Mouse (Mus musculus): ENCODE measurements around the gene Efcab6. TPM values are rescaled to one million over a fixed set of nuclear protein-coding genes. Genes with fewer than 3 reads are reported as not detected.

The Efcab6 gene
- polyA plus RNA-seq, 1 experiment, result 0.34 TPM

DNA sequence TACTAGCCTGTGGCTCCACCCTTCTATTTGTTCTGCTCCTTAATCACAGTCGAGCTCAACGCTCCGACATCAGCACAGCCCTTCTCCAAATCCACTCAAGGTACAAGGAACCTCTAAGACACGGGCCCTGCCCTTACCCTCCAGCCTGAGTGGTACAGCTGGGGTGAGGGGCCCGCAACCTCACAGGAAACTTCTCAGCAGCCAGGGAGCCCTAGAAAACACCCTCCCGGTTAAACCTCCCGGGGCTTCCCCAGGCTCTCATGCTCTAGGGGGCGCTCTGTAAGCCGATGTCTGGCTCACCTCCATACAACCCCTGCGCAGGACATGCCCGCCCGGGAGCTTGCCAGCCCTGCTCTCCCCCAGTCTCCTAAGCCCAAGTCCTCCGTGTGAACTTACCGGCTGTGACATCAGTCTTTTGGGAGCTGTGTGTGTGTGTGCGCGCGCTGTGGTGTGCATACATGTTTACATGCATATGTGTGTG is 9.6 kb upstream of the Efcab6 start:
- Histone ChIP-seq H3K4me1 (ENCODE audit: control insufficient read depth, insufficient read depth, low read length) (no peaks in the 10 kb centered on the region), H3K4me3 (ENCODE audit: insufficient read depth, low read depth, low read length) (no peak overlapping the region), H3K36me3 (ENCODE audit: control insufficient read depth, insufficient read depth, low read length) (no peaks in the 10 kb centered on the region), H3K27me3 (replicated peaks; ENCODE audit: control insufficient read depth, insufficient read depth, low read length) (no peaks in the 10 kb centered on the region), H3K27ac (ENCODE audit: insufficient read depth, low read depth, low read length) (no peak overlapping the region)
- TF ChIP-seq POLR2A (IDR thresholded peaks at IDR 0.05; ENCODE audit: low read depth, low read length) (no peak), CTCF (conservative IDR thresholded peaks at IDR 0.05; ENCODE audit: insufficient read depth, insufficient read length, low read depth, low read length) (0 out of 2 replicates have a peak, but pooled peaks have one; percentile 8)
- WGBS, result 19% methylated on average over 17 of the region's 17 CpGs
- no peak for DNase-seq

DNA sequence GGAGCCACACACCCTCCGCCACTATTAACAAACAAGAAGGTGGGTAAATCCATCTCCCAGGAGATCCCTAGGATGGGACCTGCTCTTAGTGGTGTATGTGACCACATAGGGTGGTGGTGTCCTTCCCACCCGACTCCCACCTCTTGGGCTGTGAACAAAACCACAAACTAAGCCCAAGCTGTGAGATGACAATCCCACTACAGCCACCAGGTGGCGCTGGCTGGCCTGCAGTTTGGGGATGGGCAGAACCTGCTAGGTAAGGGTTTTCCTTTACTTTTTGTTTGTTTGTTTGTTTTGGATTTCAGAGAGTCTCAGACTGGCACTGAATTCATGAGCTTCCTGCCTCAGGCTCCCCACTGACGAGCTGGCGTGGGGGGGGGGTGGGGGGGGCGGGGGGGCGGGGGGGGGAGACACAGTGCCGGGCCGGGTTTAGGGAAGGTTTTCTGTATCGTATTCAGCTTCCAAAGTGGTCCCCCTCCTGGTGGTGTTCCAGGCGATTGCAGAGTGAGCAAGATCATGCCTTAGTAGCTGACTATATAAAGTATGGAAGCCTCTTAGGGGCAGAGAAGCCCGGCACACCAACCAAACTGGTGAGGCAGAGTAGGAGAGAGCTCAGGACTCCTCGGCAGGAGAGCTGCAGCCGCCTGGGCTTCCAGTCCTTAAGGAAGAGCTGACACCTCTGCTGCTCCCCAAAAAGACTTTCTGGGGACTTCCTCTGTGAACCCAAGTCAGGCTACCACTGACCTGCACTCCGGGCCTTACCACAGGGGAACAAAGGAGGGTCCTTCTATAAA is 8.9 kb upstream of the Efcab6 start:
- Histone ChIP-seq H3K4me3 (ENCODE audit: insufficient read depth, low read depth, low read length) (no peak overlapping the region), H3K27me3 (replicated peaks; ENCODE audit: control insufficient read depth, insufficient read depth, low read length) (no peaks in the 10 kb centered on the region), H3K36me3 (ENCODE audit: control insufficient read depth, insufficient read depth, low read length) (no peaks in the 10 kb centered on the region), H3K27ac (ENCODE audit: insufficient read depth, low read depth, low read length) (no peak overlapping the region), H3K4me1 (ENCODE audit: control insufficient read depth, insufficient read depth, low read length) (no peaks in the 10 kb centered on the region)
- TF ChIP-seq CTCF (conservative IDR thresholded peaks at IDR 0.05; ENCODE audit: insufficient read depth, insufficient read length, low read depth, low read length), result peak; percentile 89
- no peak for TF ChIP-seq POLR2A (IDR thresholded peaks at IDR 0.05; ENCODE audit: low read depth, low read length)
- 6% methylated on average over 15 of the region's 15 CpGs for WGBS
- DNase-seq, result peak; percentile 49

DNA sequence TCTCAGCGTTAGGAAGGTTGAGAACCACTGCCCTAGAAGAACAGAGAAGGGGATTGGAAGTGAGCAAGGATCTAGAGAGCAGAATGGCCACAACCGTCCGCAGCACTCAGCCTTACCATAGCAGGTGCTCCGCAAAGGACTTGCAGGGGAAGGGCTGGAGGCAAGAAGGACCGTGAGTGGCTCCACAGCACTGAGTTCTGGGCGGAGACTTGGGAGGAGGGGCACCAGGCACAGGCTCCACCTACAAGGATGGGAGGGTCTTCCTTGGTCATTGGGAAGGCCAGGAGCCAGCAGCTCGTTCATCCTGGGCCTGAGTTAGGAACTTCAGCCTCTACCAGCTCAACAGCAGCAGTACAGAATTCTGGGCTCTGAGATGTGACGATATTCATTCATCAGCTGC is 7.9 kb upstream of the Efcab6 start:
- Histone ChIP-seq H3K27ac (ENCODE audit: insufficient read depth, low read depth, low read length) (no peak overlapping the region), H3K27me3 (replicated peaks; ENCODE audit: control insufficient read depth, insufficient read depth, low read length) (no peaks in the 10 kb centered on the region), H3K36me3 (ENCODE audit: control insufficient read depth, insufficient read depth, low read length) (no peaks in the 10 kb centered on the region), H3K4me1 (ENCODE audit: control insufficient read depth, insufficient read depth, low read length) (no peaks in the 10 kb centered on the region), H3K4me3 (ENCODE audit: insufficient read depth, low read depth, low read length) (no peak overlapping the region)
- no peak for DNase-seq
- WGBS, result 25% methylated on average over 8 of the region's 8 CpGs
- TF ChIP-seq POLR2A (IDR thresholded peaks at IDR 0.05; ENCODE audit: low read depth, low read length), result no peak
- TF ChIP-seq CTCF (conservative IDR thresholded peaks at IDR 0.05; ENCODE audit: insufficient read depth, insufficient read length, low read depth, low read length), result no peak

DNA sequence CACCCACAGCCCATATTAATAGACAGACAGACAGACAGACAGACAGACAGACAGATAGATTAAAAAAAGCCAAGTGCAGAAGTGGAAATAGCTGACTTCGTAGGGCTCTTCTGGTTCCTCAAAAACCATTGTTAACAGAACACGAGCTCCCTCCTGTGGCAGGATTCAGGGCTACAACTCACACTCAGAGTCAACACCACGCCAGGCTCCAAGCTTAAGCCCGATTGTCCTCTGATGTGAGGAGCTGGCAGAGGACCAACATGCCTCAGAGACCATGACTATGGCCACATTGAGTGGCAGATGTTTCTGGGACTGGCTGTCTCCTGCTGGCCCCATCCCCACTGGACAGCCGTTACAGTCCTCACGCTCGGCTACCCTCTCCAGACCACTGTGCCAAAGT is 7.0 kb upstream of the Efcab6 start:
- Histone ChIP-seq H3K27ac (ENCODE audit: insufficient read depth, low read depth, low read length) (no peak overlapping the region), H3K4me1 (ENCODE audit: control insufficient read depth, insufficient read depth, low read length) (no peaks in the 10 kb centered on the region), H3K27me3 (replicated peaks; ENCODE audit: control insufficient read depth, insufficient read depth, low read length) (no peaks in the 10 kb centered on the region), H3K36me3 (ENCODE audit: control insufficient read depth, insufficient read depth, low read length) (no peaks in the 10 kb centered on the region), H3K4me3 (ENCODE audit: insufficient read depth, low read depth, low read length) (no peak overlapping the region)
- TF ChIP-seq CTCF (conservative IDR thresholded peaks at IDR 0.05; ENCODE audit: insufficient read depth, insufficient read length, low read depth, low read length) (peak; percentile 60), POLR2A (IDR thresholded peaks at IDR 0.05; ENCODE audit: low read depth, low read length) (no peak)
- 31% methylated on average over 7 of the region's 7 CpGs for WGBS
- peak; percentile 38 for DNase-seq

DNA sequence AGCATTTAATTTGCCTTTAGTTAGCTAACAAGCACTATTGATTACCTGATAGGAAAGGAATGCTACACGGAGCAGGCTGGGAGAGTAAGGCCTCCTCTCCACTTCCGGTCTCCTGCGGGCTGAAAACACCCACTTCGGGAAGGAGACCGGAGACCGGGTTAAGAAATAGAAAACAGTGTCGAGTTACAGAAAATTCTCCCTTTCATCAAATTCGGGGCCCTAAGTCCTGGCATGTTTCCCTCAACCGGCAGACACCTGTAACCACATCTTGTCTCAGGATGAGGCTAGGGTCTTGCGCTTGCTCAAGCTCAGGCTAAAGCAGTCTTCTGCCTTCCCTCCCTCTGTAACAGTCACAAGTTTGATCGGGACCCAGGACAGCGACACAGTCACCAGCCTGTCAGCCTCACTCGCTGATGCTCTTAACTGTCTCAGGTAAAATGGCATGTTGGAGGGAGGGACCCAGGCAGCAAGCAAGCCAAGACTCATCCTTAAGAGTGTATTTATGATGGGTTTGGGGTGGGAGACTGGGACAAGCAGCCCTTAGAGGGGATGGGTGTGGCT is 5.0 kb upstream of the Efcab6 start:
- Histone ChIP-seq H3K4me1 (ENCODE audit: control insufficient read depth, insufficient read depth, low read length) (no peaks in the 10 kb centered on the region), H3K27me3 (replicated peaks; ENCODE audit: control insufficient read depth, insufficient read depth, low read length) (no peaks in the 10 kb centered on the region), H3K4me3 (ENCODE audit: insufficient read depth, low read depth, low read length) (no peak overlapping the region), H3K36me3 (ENCODE audit: control insufficient read depth, insufficient read depth, low read length) (no peaks in the 10 kb centered on the region), H3K27ac (ENCODE audit: insufficient read depth, low read depth, low read length) (no peak overlapping the region)
- no peak for DNase-seq
- WGBS, result 2% methylated on average over 13 of the region's 13 CpGs
- TF ChIP-seq CTCF (conservative IDR thresholded peaks at IDR 0.05; ENCODE audit: insufficient read depth, insufficient read length, low read depth, low read length), result no peak

DNA sequence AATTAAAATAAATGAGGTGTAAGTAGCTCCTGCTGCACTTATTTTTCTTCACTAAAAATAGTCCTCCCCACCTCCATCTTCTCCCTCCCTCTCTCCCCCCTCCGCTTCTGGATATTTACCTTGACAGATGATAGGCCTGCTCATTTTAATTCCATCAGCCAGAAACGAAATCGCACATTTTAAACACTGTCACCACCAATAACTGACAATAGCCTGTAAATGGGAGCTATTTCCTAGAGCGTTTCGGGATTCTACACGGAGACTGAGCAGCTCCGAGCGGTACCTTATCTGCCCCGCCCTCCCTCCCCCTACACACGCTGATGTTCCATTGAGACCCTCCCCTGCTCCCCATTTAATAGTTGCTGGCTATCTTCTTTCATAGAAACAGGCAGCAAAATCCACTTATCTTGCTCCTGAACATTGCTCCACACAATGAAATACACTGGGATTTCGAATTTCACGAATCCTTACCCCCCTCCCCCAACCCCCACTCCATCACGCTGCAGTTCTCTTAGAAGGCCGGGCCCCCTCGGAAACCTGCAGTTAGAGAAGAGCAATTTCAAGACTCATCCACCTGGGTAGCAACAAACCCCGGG is 4.4 kb upstream of the Efcab6 start:
- DNase-seq, result no peak
- Histone ChIP-seq H3K4me3 (ENCODE audit: insufficient read depth, low read depth, low read length) (no peak overlapping the region), H3K27ac (ENCODE audit: insufficient read depth, low read depth, low read length) (no peak overlapping the region), H3K27me3 (replicated peaks; ENCODE audit: control insufficient read depth, insufficient read depth, low read length) (no peaks in the 10 kb centered on the region), H3K36me3 (ENCODE audit: control insufficient read depth, insufficient read depth, low read length) (no peaks in the 10 kb centered on the region), H3K4me1 (ENCODE audit: control insufficient read depth, insufficient read depth, low read length) (no peaks in the 10 kb centered on the region)
- WGBS, result 6% methylated on average over 16 of the region's 16 CpGs
- TF ChIP-seq POLR2A (IDR thresholded peaks at IDR 0.05; ENCODE audit: low read depth, low read length) (no peak), CTCF (conservative IDR thresholded peaks at IDR 0.05; ENCODE audit: insufficient read depth, insufficient read length, low read depth, low read length) (no peak)

DNA sequence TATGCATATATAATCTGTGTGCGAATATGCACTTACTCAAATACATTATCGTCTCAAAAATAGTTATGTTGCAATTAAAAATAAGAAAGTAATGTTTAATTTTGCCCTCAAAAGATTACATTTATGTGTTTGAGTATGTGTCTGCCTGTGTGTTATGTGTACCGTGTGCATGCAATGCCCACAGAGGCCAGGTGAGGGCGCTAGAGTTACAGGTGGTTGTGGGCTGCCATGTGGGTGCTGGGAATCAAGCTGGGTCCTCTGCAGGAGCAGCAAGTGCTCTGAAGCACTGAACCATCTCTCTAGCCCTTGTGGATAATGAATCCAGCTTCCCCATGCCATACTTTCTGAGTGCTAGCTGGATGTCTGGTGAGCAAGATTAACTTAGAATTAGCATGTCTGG is 522 bp upstream of the Efcab6 start:
- TF ChIP-seq CTCF (conservative IDR thresholded peaks at IDR 0.05; ENCODE audit: insufficient read depth, insufficient read length, low read depth, low read length) (no peak), POLR2A (IDR thresholded peaks at IDR 0.05; ENCODE audit: low read depth, low read length) (no peak)
- Histone ChIP-seq H3K4me3 (ENCODE audit: insufficient read depth, low read depth, low read length) (no peak overlapping the region), H3K36me3 (ENCODE audit: control insufficient read depth, insufficient read depth, low read length) (no peaks in the 10 kb centered on the region), H3K4me1 (ENCODE audit: control insufficient read depth, insufficient read depth, low read length) (no peaks in the 10 kb centered on the region), H3K27ac (ENCODE audit: insufficient read depth, low read depth, low read length) (no peak overlapping the region), H3K27me3 (replicated peaks; ENCODE audit: control insufficient read depth, insufficient read depth, low read length) (no peaks in the 10 kb centered on the region)
- no peak for DNase-seq
- WGBS, result 74% methylated on average over 4 of the region's 4 CpGs

Data from kidney, adult 2 months (tissue).